Mouse (Mus musculus) lung, embryonic 14.5 days (tissue): Measurements from ENCODE around the gene Gm45521. TPM values are rescaled to one million over a fixed set of nuclear protein-coding genes. Genes with fewer than 3 reads are reported as not detected.
A peak's percentile ranks its signal among the peaks of the same experiment; 100 is the strongest.

Experiments
- ATAC-seq: fragments of 200-750 bp; cut with Nextera tagmentation; 2 replicates; pipeline ENCODE4 v1.8.0; 2017; ENCODE audit warnings: mild to moderate bottlenecking, moderate TSS enrichment, moderate library complexity; ENCODE audit not compliant: insufficient read depth
- DNase-seq: peaks from one replicate; pipeline ENCODE4 v3.0.0-alpha.2; 2015
- H3K27ac ChIP-seq: fragments of 300-500 bp; sonication (generic); 2 replicates; pipeline ENCODE4 v1.5.1; 2014; ENCODE audit warnings: low read depth, mild to moderate bottlenecking, moderate library complexity
- H3K27me3 ChIP-seq: fragments of 300-500 bp; sonication (generic); 2 replicates; pipeline ENCODE4 v1.6.1; 2014; ENCODE audit warnings: low read length, control low read depth; ENCODE audit not compliant: insufficient read depth
- H3K36me3 ChIP-seq: fragments of 300-500 bp; sonication (generic); 2 replicates; pipeline ENCODE4 v1.6.1; 2014; ENCODE audit warnings: control low read depth; ENCODE audit not compliant: insufficient read depth
- H3K4me1 ChIP-seq: fragments of 300-500 bp; sonication (generic); 2 replicates; pipeline ENCODE4 v1.6.1; 2014; ENCODE audit warnings: antibody characterized with exemption, control low read depth; ENCODE audit not compliant: insufficient read depth
- H3K4me2 ChIP-seq: fragments of 300-500 bp; sonication (generic); 2 replicates; pipeline ENCODE4 v1.6.1; 2014; ENCODE audit warnings: mild to moderate bottlenecking
- H3K4me3 ChIP-seq: fragments of 300-500 bp; sonication (generic); 2 replicates; pipeline ENCODE4 v1.5.1; 2014; ENCODE audit warnings: low read depth, low read length
- H3K9ac ChIP-seq: fragments of 300-500 bp; sonication (generic); 2 replicates; pipeline ENCODE4 v1.6.1; 2014
- H3K9me3 ChIP-seq: fragments of 300-500 bp; sonication (generic); 2 replicates; pipeline ENCODE4 v1.6.1; 2016; ENCODE audit warnings: low read depth, low read length, control low read depth
- CTCF ChIP-seq: IDR thresholded peaks from 2 replicates; pipeline ENCODE4 v1.5.1; 2016; ENCODE audit warnings: antibody characterized with exemption, low read depth
- WGBS: fragments of 180-500 bp; shearing (Covaris S2); extraction: QIAGEN DNeasy Blood & Tissue Kit; methylation state at CpG from one replicate; pipeline ENCODE4 v1.1.7; 2014; 5-methylcytosine and 5-hydroxymethylcytosine counted together
- polyA plus RNA-seq: library from polyadenylated mRNA; unstranded; fragments of >200 nt; fragmentation: Nextera tagmentation; extraction: Ambion mirVana; gene quantifications from 2 replicates; pipeline ENCODE4 v1.2.1, GENCODE M21; 2014

Gm45521 gene
- polyA plus RNA-seq, result not detected in 2 replicates

DNA sequence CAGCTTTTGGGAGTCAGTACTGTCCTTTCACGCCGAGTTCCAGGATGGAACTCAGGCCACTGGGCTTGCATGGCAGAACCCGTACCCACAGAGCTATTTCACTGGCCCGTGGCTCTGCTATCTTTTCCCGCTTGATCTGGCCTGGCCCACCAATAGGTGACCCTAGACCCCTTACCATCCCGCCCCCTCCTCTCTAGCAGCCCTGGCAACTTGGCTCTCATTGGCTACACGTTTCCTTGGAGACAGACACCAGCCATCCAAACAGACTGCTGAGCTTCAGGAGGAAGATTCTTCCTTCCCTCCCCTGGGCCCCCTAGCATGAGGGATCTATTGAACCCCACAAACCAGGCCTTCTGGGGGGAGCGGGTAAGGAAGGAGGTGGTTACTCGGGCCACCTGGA lies at the start of gene Gm45521:
Gene Gm45521 (plus strand): TSS at position 240 of the 400 bp plus-strand sequence.
- Histone ChIP-seq H3K9me3 (no peaks in the 10 kb centered on the region), H3K9ac (no peak within 1 kb of the TSS), H3K4me2 (no peak within 1 kb of the TSS), H3K4me1 (peaks cover 8% of the 10 kb centered on the region; the same call in 1 of the 2 replicates), H3K4me3 (no peak within 1 kb of the TSS), H3K27me3 (no peaks in the 10 kb centered on the region), H3K36me3 (no peaks in the 10 kb centered on the region), H3K27ac (no peak within 1 kb of the TSS)
- ATAC-seq, result no peak
- TF ChIP-seq CTCF, result no peak
- 46% methylated on average over 9 of the region's 9 CpGs for WGBS
- DNase-seq, result no peak

GRCm38 (mm10) chr14:7909472-7909871 lies 47.6 kb upstream of the Gm45521 start:
- Histone ChIP-seq H3K4me3 (no peak overlapping the region), H3K27ac (no peak overlapping the region), H3K4me2 (no peak overlapping the region), H3K9me3 (no peaks in the 10 kb centered on the region), H3K4me1 (no peaks in the 10 kb centered on the region), H3K9ac (no peak overlapping the region), H3K27me3 (no peaks in the 10 kb centered on the region), H3K36me3 (peaks cover 47% of the 10 kb centered on the region)
- WGBS, result 60% methylated on average over 10 of the region's 10 CpGs
- no peak for ATAC-seq
- no peak for TF ChIP-seq CTCF
- no peak for DNase-seq

- peak; percentile 21 for DNase-seq
- H3K4me2 ChIP-seq, result no peak overlapping the region
- ATAC-seq, result 0 out of 2 replicates have a peak, but pooled peaks have one; percentile 33
- no peaks in the 10 kb centered on the region for H3K27me3 ChIP-seq
- TF ChIP-seq CTCF, result no peak
- no peak overlapping the region for H3K27ac ChIP-seq
- no peaks in the 10 kb centered on the region for H3K9me3 ChIP-seq
- H3K4me3 ChIP-seq, result no peak overlapping the region
- peaks cover 61% of the 10 kb centered on the region for H3K36me3 ChIP-seq
- no peak overlapping the region for H3K9ac ChIP-seq
- WGBS, result 56% methylated on average over 7 of the region's 7 CpGs
- H3K4me1 ChIP-seq, result no peaks in the 10 kb centered on the region
Measured at GRCm38 (mm10) chr14:7913842-7914241, 43.2 kb upstream of the Gm45521 start.

DNA sequence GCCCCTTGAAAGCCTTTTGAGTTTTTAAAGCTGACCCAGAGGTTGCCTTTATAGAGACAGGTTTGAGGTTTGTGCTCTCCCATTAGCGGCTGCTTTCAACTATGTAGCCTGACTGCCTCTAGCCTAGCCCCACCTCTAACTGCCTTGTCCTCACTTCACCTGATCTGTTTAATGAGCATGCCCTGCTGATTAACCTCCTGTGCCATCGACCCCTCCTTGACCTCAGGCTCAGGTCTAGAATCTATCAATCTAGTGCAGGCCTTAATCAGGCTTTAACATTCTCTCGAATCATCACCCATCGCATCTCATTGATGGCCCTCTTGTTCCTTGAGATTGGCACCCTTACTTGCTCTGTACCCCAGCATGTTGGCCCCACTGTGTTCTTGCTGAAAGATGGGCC lies 42.6 kb upstream of the Gm45521 start:
- TF ChIP-seq CTCF, result no peak
- no peak overlapping the region for H3K4me2 ChIP-seq
- ATAC-seq (no peak), DNase-seq (no peak)
- H3K4me1 ChIP-seq, result peaks cover 1% of the 10 kb centered on the region; the same call in 1 of the 2 replicates
- H3K9ac ChIP-seq, result no peak overlapping the region
- H3K9me3 ChIP-seq, result no peaks in the 10 kb centered on the region
- H3K27me3 ChIP-seq, result no peaks in the 10 kb centered on the region
- peaks cover 65% of the 10 kb centered on the region for H3K36me3 ChIP-seq
- 52% methylated on average over 4 of the region's 4 CpGs for WGBS
- H3K4me3 ChIP-seq, result no peak overlapping the region
- H3K27ac ChIP-seq, result no peak overlapping the region

DNA sequence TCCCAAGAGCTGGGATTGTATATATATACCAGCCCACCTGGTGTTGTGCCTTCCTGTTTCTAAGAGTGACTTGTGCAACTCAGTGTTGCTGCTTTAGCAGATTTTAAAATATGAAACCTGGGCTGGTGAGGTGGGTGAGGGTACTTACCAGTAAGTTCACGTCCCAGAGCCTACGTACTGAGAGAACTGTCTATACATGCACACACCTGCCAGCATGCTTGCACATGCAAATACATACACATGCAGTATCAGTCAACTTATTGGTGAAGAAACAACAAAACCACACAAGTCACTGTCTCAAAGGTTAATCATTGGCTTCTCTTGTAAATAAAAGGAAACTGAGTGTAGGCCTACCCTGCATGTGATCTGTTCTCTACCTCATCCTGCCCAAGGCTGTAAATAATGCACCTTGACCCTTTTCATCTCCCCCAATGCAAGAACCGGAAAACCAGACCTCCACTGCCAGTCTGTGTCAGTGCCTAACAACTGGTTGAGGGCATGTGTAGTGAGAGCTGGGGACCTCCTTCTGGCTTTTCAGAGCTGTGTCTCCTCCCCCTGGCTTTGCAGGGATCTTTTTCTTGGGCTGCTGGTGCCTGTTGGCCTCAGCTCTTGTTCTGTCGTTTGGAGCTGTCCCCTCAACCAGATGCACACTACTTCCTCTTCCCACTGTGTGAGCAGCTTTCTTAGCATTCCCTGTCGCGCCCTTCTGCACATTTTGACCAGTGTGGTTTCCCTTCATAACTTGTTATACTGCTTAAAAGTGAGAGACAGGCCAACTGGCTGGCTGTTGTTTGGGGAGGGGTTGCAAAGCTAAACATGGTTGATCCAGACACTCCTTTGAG lies 38.7 kb upstream of the Gm45521 start:
- H3K9me3 ChIP-seq, result no peaks in the 10 kb centered on the region
- H3K36me3 ChIP-seq, result peaks cover 64% of the 10 kb centered on the region
- WGBS, result 81% methylated on average over 6 of the region's 6 CpGs
- H3K27me3 ChIP-seq, result no peaks in the 10 kb centered on the region
- DNase-seq (no peak), ATAC-seq (no peak)
- H3K4me3 ChIP-seq, result no peak overlapping the region
- TF ChIP-seq CTCF, result no peak
- H3K4me1 ChIP-seq, result peaks cover 10% of the 10 kb centered on the region
- H3K9ac ChIP-seq, result no peak overlapping the region
- H3K27ac ChIP-seq, result no peak overlapping the region
- H3K4me2 ChIP-seq, result no peak overlapping the region

DNA sequence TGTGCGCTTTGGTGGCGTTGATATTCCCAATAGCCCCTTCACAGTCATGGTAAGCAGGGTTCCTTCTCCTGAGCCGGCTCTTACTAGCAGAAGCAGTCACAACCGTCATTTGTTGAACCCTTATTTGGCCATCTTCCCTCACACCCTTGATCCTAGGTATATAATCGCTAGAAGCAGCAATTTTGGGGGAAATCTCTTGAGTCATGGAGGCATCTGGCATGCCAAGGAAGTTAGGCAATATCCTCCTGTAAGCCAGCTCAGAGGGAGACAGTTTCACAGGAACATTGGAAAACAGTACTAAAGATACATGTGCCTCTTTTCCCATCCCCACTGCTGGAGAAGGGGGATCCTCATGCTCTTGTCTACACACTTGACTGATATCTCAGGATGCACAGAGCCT lies 37.8 kb upstream of the Gm45521 start:
- WGBS, result 83% methylated on average over 5 of the region's 5 CpGs
- no peak for DNase-seq
- peak overlapping the region; percentile 42; the same call in 1 of the 2 replicates for H3K27ac ChIP-seq

GRCm38 (mm10) chr14:7919921-7920320 lies 37.2 kb upstream of the Gm45521 start:
- Histone ChIP-seq H3K4me2 (no peak overlapping the region), H3K4me1 (peaks cover 10% of the 10 kb centered on the region), H3K9me3 (no peaks in the 10 kb centered on the region), H3K4me3 (no peak overlapping the region), H3K9ac (no peak overlapping the region), H3K27me3 (no peaks in the 10 kb centered on the region), H3K27ac (no peak overlapping the region; the same call in 1 of the 2 replicates), H3K36me3 (peaks cover 66% of the 10 kb centered on the region)
- ATAC-seq, result peak; percentile 91
- WGBS, result 23% methylated on average over 4 of the region's 4 CpGs
- peak; percentile 88 for DNase-seq
- no peak for TF ChIP-seq CTCF

More for the DNA sequence above, 37.8 kb upstream of the Gm45521 start:
- TF ChIP-seq CTCF, result no peak
- Histone ChIP-seq H3K36me3 (peaks cover 64% of the 10 kb centered on the region), H3K9me3 (no peaks in the 10 kb centered on the region), H3K9ac (no peak overlapping the region), H3K4me2 (no peak overlapping the region), H3K4me3 (no peak overlapping the region), H3K27me3 (no peaks in the 10 kb centered on the region), H3K4me1 (peaks cover 10% of the 10 kb centered on the region)
- no peak for ATAC-seq
